Mouse (Mus musculus) intestine, postnatal 0 days (tissue): ENCODE measurements around the gene Nol10. TPM values are rescaled to one million over a fixed set of nuclear protein-coding genes. Genes with fewer than 3 reads are reported as not detected.
A peak's percentile ranks its signal among the peaks of the same experiment; 100 is the strongest.

Source experiments
- ATAC-seq: fragments of 200-750 bp; cut with Nextera tagmentation; 2 replicates; pipeline ENCODE4 v1.8.0; 2017; ENCODE audit warnings: mild to moderate bottlenecking, moderate TSS enrichment, moderate library complexity
- H3K27ac ChIP-seq: fragments of 300-500 bp; sonication (generic); 2 replicates; pipeline ENCODE4 v1.5.1; 2014; ENCODE audit warnings: mild to moderate bottlenecking, low read depth, low read length, moderate library complexity
- H3K27me3 ChIP-seq: fragments of 300-500 bp; sonication (generic); replicated peaks from 2 replicates; pipeline ENCODE4 v1.6.1; 2014; ENCODE audit warnings: low read length, mixed read lengths; ENCODE audit not compliant: control insufficient read depth, insufficient read depth
- H3K36me3 ChIP-seq: fragments of 300-500 bp; sonication (generic); 2 replicates; pipeline ENCODE4 v1.6.1; 2014; ENCODE audit warnings: mild to moderate bottlenecking, moderate library complexity; ENCODE audit not compliant: control insufficient read depth, insufficient read depth
- H3K4me1 ChIP-seq: fragments of 300-500 bp; sonication (generic); replicated peaks from 2 replicates; pipeline ENCODE4 v1.6.1; 2014; ENCODE audit warnings: antibody characterized with exemption, low read length, mixed read lengths; ENCODE audit not compliant: control insufficient read depth, insufficient read depth
- H3K4me2 ChIP-seq: fragments of 300-500 bp; sonication (generic); replicated peaks from 2 replicates; pipeline ENCODE4 v1.6.1; 2014; ENCODE audit warnings: low read depth, mild to moderate bottlenecking, moderate library complexity
- H3K4me3 ChIP-seq: fragments of 300-500 bp; sonication (generic); 2 replicates; pipeline ENCODE4 v1.5.1; 2014; ENCODE audit warnings: low read depth, low read length
- H3K9ac ChIP-seq: fragments of 300-500 bp; sonication (generic); 2 replicates; pipeline ENCODE4 v1.6.1; 2014; ENCODE audit warnings: mild to moderate bottlenecking, low read depth, low read length
- H3K9me3 ChIP-seq: fragments of 300-500 bp; sonication (generic); 2 replicates; pipeline ENCODE4 v1.6.1; 2016; ENCODE audit warnings: mixed run types; ENCODE audit not compliant: control insufficient read depth
- CTCF ChIP-seq: sonication (generic); IDR thresholded peaks from 2 replicates; pipeline ENCODE4 v1.5.1; 2016; ENCODE audit warnings: low read depth, mild to moderate bottlenecking, control low read depth, antibody characterized with exemption, moderate library complexity
- WGBS: fragments of 180-500 bp; shearing (Covaris S2); extraction: QIAGEN DNeasy Blood & Tissue Kit; methylation state at CpG from one replicate; pipeline ENCODE4 v1.1.7; 2014; 5-methylcytosine and 5-hydroxymethylcytosine counted together
- polyA plus RNA-seq: library from polyadenylated mRNA; unstranded; fragments of >200 nt; fragmentation: Nextera tagmentation; extraction: Ambion mirVana; gene quantifications from 2 replicates; pipeline ENCODE4 v1.2.1, GENCODE M21; 2015

Gene Nol10
- polyA plus RNA-seq, 1 experiment from 2014 or later: 5.2 TPM

DNA sequence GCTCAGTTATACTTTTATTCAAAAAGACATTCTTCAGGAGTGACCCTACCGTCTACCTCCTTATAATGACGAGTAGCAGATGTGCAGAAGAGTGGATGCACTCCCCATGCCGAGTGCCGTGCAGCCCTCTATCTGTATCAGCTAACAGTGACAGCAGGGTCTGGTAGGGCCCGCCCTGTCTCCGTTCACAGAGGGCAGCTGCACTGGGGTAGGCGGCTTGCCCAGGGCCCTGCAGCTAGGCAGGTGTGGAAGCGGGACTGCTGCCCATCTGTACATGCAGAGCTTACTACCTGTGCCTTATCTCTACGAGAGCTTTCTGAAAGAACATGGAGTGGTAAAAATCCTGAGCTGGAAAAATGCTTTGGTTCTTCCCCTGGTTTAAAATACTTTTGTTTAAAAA, 11.8 kb downstream of the Nol10 start:
- H3K4me1 ChIP-seq: no peaks in the 10 kb centered on the region
- no peak for TF ChIP-seq CTCF
- no peak overlapping the region for H3K4me2 ChIP-seq
- H3K9me3 ChIP-seq: no peaks in the 10 kb centered on the region
- ATAC-seq: no peak
- no peak overlapping the region for H3K9ac ChIP-seq
- no peaks in the 10 kb centered on the region for H3K27me3 ChIP-seq
- H3K36me3 ChIP-seq: peaks cover 46% of the 10 kb centered on the region
- 57% methylated on average over 9 of the region's 9 CpGs for WGBS
- H3K4me3 ChIP-seq: no peak overlapping the region
- H3K27ac ChIP-seq: no peak overlapping the region

DNA sequence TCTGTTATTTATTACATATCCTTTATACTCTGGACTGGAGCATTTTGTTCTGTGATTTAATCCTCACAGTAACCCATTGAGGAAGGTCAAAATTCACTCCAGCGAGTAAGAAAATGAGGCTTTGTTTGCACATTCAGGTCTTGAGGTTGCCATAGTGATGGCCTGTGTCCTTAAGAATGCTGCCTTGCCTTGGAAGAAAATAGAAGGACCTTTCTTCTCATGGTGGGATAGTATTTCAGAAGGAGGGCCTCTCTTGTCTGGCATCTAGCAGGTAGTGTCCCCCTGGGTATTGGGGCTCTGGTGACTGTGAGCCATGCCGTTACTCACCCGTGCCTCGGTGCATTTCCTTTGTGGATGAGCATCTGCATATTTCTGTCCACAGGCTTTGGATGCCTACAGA, 12.4 kb downstream of the Nol10 start:
- ATAC-seq: no peak
- peaks cover 42% of the 10 kb centered on the region for H3K36me3 ChIP-seq
- H3K9ac ChIP-seq: no peak overlapping the region
- H3K9me3 ChIP-seq: no peaks in the 10 kb centered on the region
- H3K27ac ChIP-seq: no peak overlapping the region
- no peak overlapping the region for H3K4me3 ChIP-seq
- no peak for TF ChIP-seq CTCF
- no peaks in the 10 kb centered on the region for H3K27me3 ChIP-seq
- no peaks in the 10 kb centered on the region for H3K4me1 ChIP-seq
- H3K4me2 ChIP-seq: no peak overlapping the region
- WGBS: 63% methylated on average over 4 of the region's 4 CpGs

DNA sequence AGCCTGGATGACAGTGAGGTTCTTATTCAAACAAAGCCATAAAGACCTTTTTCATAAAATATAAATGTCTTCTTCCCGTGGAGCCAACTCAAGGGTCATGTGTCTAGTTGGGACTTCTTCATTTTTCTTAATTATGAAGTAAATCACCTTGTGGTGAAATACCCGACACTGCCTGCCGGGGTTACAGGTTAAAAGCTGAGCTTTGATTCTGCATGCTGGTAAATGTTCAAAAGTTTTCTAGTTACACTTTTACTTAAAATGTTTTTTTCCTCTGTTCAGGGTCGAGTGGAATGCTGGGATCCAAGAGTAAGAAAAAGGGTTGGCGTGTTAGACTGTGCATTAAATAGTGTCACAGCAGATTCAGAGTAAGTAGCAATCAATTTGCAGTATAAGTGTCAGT, 14.1 kb downstream of the Nol10 start:
- ATAC-seq: no peak
- Histone ChIP-seq H3K9ac (no peak overlapping the region), H3K27ac (no peak overlapping the region), H3K4me3 (no peak overlapping the region), H3K4me2 (no peak overlapping the region), H3K9me3 (no peaks in the 10 kb centered on the region), H3K27me3 (no peaks in the 10 kb centered on the region), H3K4me1 (no peaks in the 10 kb centered on the region), H3K36me3 (peaks cover 39% of the 10 kb centered on the region)
- WGBS: 92% methylated on average over 5 of the region's 5 CpGs
- TF ChIP-seq CTCF: no peak

DNA sequence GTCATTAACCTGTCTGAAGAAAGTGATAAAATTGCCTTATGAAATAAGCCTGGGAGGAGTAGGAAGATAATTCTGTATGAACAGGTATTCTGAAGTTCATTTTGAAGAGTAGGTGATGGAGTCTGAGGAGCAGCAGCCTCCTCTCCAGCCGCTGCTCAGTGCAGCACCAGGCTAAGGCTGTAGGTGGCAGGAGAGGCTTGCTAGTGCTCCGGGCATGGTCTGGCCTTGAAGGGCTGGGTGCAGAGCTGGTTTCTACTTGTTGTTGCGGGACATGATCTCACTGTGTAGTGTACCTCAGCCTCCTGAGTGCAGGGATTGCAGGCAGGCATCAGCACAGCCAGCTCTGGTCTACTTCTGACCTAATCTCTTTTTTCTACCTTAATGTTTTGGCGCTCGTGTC, 18.7 kb downstream of the Nol10 start:
- peak; percentile 67; the same call in 1 of the 2 replicates for ATAC-seq
- 51% methylated on average over 5 of the region's 5 CpGs for WGBS
- H3K4me2 ChIP-seq: no peak overlapping the region
- no peak overlapping the region for H3K27ac ChIP-seq
- TF ChIP-seq CTCF: peak; percentile 92
- H3K9me3 ChIP-seq: no peaks in the 10 kb centered on the region
- H3K27me3 ChIP-seq: no peaks in the 10 kb centered on the region
- H3K4me1 ChIP-seq: no peaks in the 10 kb centered on the region
- H3K36me3 ChIP-seq: peaks cover 35% of the 10 kb centered on the region
- no peak overlapping the region for H3K4me3 ChIP-seq
- H3K9ac ChIP-seq: no peak overlapping the region

DNA sequence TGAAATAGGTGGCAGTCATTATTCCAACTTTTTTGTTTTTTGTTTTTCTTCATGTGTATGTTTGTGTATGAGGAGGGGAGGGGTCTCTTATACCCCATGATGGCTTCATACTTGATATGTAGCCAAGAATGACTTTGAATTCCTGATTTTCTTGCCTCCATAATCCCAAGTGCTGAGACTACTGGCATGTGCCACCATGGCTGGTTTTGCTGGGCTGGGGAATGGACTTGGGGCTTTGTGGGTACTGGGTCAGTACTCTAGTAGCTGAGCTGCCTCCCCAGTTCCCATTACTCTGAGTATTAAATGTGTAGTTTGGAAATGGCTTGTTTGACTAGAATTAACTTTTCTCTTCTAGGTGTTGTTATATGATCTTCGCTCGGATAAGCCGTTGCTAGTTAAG, 20.9 kb downstream of the Nol10 start:
- over 99% methylated on average over 3 of the region's 3 CpGs for WGBS
- ATAC-seq: no peak

DNA sequence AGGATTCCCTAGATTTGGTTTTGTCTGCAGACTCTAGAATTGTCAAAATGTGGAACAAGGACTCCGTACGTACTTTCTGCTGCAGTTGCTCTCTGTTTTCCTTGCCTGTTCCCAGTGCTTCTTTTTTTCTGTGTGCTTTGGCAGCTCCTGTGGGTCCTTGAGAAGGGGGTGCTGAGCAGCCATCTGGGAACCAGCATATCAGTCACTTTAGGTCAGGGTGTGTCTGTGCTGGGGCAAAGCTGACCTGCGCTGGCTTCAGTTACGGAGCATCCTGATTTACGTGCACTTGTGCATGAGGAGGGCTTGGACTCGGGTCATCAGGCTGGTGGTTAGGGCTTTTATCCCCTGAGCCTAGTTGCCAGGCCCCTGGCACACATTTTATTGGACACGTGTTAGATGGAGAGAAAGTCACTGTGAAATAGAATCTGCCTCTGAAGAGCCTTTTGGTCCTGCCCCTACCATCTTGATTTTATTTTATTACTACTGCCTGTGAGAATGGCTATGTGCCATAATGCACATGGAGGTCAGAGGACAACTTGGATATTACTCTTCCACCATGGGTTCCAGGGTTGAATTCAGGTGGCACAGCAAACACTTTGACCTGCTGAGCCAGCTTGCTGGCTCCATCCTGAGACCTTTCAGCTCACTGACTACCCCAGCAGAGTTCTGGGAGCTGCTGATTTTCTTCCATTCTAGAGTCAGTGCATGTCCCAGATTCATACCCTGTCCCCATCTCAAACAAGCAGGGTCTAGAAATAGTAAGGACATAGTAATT, 21.5 kb downstream of the Nol10 start:
- 93% methylated on average over 7 of the region's 7 CpGs for WGBS
- Histone ChIP-seq H3K27me3 (no peaks in the 10 kb centered on the region), H3K4me3 (no peak overlapping the region), H3K4me2 (no peak overlapping the region), H3K4me1 (no peaks in the 10 kb centered on the region), H3K9ac (no peak overlapping the region), H3K36me3 (peaks cover 26% of the 10 kb centered on the region), H3K9me3 (no peaks in the 10 kb centered on the region), H3K27ac (no peak overlapping the region)
- TF ChIP-seq CTCF: no peak
- no peak for ATAC-seq

More for the DNA sequence above, 20.9 kb downstream of the Nol10 start:
- Histone ChIP-seq H3K4me3 (no peak overlapping the region), H3K9me3 (no peaks in the 10 kb centered on the region), H3K27me3 (no peaks in the 10 kb centered on the region), H3K9ac (no peak overlapping the region), H3K27ac (no peak overlapping the region), H3K36me3 (peaks cover 25% of the 10 kb centered on the region), H3K4me2 (no peak overlapping the region), H3K4me1 (no peaks in the 10 kb centered on the region)
- TF ChIP-seq CTCF: no peak
